17 mouse cellular contexts compared by ENCODE assay signal in the genomic region with DNA sequence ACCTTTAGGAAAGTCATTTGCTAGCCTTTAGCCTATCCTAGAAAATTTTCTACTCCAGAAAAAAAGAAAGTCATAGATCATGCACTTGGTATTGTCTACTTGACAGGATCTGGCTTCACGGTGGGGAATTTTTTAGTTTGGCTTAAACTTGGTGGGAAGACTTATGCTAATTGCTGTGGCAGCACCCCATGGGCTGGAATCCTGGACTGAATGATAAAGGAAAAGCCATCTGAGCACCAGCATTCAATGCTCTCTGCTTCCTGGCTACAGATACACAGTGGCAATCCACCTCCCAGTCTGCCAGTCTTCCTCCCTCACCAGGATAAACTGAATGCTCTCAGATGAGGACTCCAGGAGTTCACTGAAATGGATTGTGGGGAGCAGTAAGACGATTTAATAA.
DNase-seq lines count a peak whose midpoint lies in the region; ATAC-seq and TF ChIP-seq lines count a peak whose summit lies in the region.
"Had no signal": no experiment of that assay in that cellular context is flagged by ENCODE, and none has a peak within 500 bp of the region (broad histone marks: within the 10 kb centered on the region; RNA-seq: fewer than 3 reads in every experiment).

No protein-coding gene starts in this region.

- TF ChIP-seq CTCF in ES-Bruce4 (IDR thresholded peaks at IDR 0.05; ENCODE audit: low read depth, low read length): no peak
- no peak for TF ChIP-seq CTCF in liver, postnatal 0 days (IDR thresholded peaks at IDR 0.05; ENCODE audit: low read depth)

- no peak for ATAC-seq in liver, postnatal 0 days
- ATAC-seq: forebrain, embryonic 13.5 days; forebrain, embryonic 16.5 days had no signal

- no peak for TF ChIP-seq POLR2A in ES-Bruce4 (IDR thresholded peaks at IDR 0.05; ENCODE audit: insufficient read depth, low read length)

- no peaks in the 10 kb centered on the region for H3K27me3 ChIP-seq in ES-Bruce4 (ENCODE audit: control insufficient read depth, insufficient read depth, low read length, poor library complexity, severe bottlenecking)
- no peaks in the 10 kb centered on the region for H3K27me3 ChIP-seq in liver, postnatal 0 days (ENCODE audit: insufficient read depth, low read length)
- H3K27me3 ChIP-seq: embryonic facial prominence, embryonic 12.5 days; forebrain, embryonic 13.5 days had no signal

- no peaks in the 10 kb centered on the region for H3K4me1 ChIP-seq in ES-Bruce4 (ENCODE audit: control insufficient read depth, insufficient read depth, low read length)
- H3K4me1 ChIP-seq in liver, postnatal 0 days (ENCODE audit: insufficient read depth): no peaks in the 10 kb centered on the region
- H3K4me1 ChIP-seq: embryonic facial prominence, embryonic 10.5 days; embryonic facial prominence, embryonic 12.5 days; forebrain, embryonic 13.5 days had no signal

- H3K4me3 ChIP-seq in ES-Bruce4 (ENCODE audit: low read depth, low read length): no peak overlapping the region
- no peak overlapping the region for H3K4me3 ChIP-seq in liver, postnatal 0 days (ENCODE audit: low read depth, low read length)
- H3K4me3 ChIP-seq: embryonic facial prominence, embryonic 10.5 days; embryonic facial prominence, embryonic 12.5 days; forebrain, embryonic 13.5 days had no signal

- DNase-seq in ES-CJ7 (ENCODE audit: low read depth, low spot score) (peak; percentile 47), ZHBTc4 (ENCODE audit: low read depth, low spot score) (peak; percentile 26)
- no peak for DNase-seq in thymus, postnatal 4 days
- no peak for DNase-seq in layer of hippocampus, adult 9-11 months
- DNase-seq in liver, postnatal 0 days: no peak
- DNase-seq: adrenal gland, adult 2 months; adrenal gland, postnatal 10 days; adrenal gland, postnatal 25 days; cerebellum, adult 11-12 months; cerebellum, adult 2 months; cerebellum, adult 9-10 months; cerebellum, postnatal 25 days had no signal

- no peak for TF ChIP-seq EP300 in ES-Bruce4 (IDR thresholded peaks at IDR 0.05; ENCODE audit: insufficient read depth, low read depth, low read length)
- TF ChIP-seq EP300 in liver, postnatal 0 days (IDR thresholded peaks at IDR 0.05; ENCODE audit: low read depth): no peak

- H3K9me3 ChIP-seq in ES-Bruce4 (replicated peaks; ENCODE audit: control insufficient read depth, insufficient read depth, low read length, poor library complexity, severe bottlenecking): peaks cover 4% of the 10 kb centered on the region; the same call in 1 of the 2 replicates
- H3K9me3 ChIP-seq in liver, postnatal 0 days (ENCODE audit: low read length): no peaks in the 10 kb centered on the region
- H3K9me3 ChIP-seq: embryonic facial prominence, embryonic 10.5 days; embryonic facial prominence, embryonic 12.5 days; forebrain, embryonic 13.5 days had no signal

- H3K36me3 ChIP-seq in ES-Bruce4 (ENCODE audit: control insufficient read depth, insufficient read depth, low read length, poor library complexity, severe bottlenecking): no peaks in the 10 kb centered on the region
- H3K36me3 ChIP-seq in liver, postnatal 0 days (replicated peaks; ENCODE audit: insufficient read depth, low read length): no peaks in the 10 kb centered on the region
- H3K36me3 ChIP-seq: embryonic facial prominence, embryonic 10.5 days; embryonic facial prominence, embryonic 12.5 days had no signal

- 51% methylated on average over 2 of the region's 2 CpGs for WGBS in liver, postnatal 0 days (ENCODE audit: insufficient replicate concordance)

- H3K4me2 ChIP-seq in liver, postnatal 0 days (ENCODE audit: low read depth, low read length): no peak overlapping the region
- H3K4me2 ChIP-seq: embryonic facial prominence, embryonic 12.5 days; forebrain, embryonic 13.5 days had no signal

- H3K27ac ChIP-seq in ES-Bruce4 (ENCODE audit: insufficient read depth, low read length): 0 out of 2 replicates have a peak overlapping the region, but pooled peaks have one; percentile 25
- H3K27ac ChIP-seq in liver, postnatal 0 days (ENCODE audit: low read depth): no peak overlapping the region
- H3K27ac ChIP-seq: embryonic facial prominence, embryonic 10.5 days; embryonic facial prominence, embryonic 12.5 days; forebrain, embryonic 13.5 days had no signal

- H3K9ac ChIP-seq in ES-Bruce4 (ENCODE audit: low read depth, poor library complexity, severe bottlenecking): no peak overlapping the region
- no peak overlapping the region for H3K9ac ChIP-seq in liver, postnatal 0 days (replicated peaks)
- H3K9ac ChIP-seq: embryonic facial prominence, embryonic 12.5 days; forebrain, embryonic 13.5 days had no signal

Comparison
In these comparisons a context has a peak if more than half of its experiments do, and no peak if none do; other contexts are left out.
1. DNase-seq: peak in ES-CJ7 (single experiment) and ZHBTc4 (single experiment); none in thymus, postnatal 4 days (single experiment), layer of hippocampus, adult 9-11 months (single experiment) and liver, postnatal 0 days (single experiment).